In the genomic region with DNA sequence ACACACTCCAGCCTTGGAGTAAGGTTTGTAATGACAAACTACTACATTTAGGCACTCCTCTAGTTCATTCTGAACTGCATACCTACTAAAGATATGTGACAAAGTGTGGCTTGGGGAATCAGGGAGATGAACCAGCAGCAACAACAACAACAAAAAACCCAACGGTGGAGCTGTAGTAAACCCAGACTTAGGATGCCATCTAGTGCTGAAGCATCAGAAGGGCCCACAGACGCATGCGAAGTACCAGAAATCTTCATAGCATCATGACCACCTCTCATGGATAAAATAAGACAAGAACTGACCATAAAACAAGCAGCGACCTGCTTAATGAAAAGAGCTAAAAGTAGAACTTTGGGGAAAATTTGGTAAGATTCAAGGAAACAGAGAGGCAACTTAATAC, we compare ENCODE assay signal across 30 mouse cellular contexts. TPM values are rescaled to one million over a fixed set of nuclear protein-coding genes. Genes with fewer than 3 reads are reported as not detected.
DNase-seq lines count a peak whose midpoint lies in the region; ATAC-seq and TF ChIP-seq lines count a peak whose summit lies in the region.
"Had no signal": no experiment of that assay in that cellular context is flagged by ENCODE, and none has a peak within 500 bp of the region (broad histone marks: within the 10 kb centered on the region; RNA-seq: fewer than 3 reads in every experiment).

No protein-coding gene starts in this region.

- H3K36me3 ChIP-seq in intestine, postnatal 0 days (ENCODE audit: control insufficient read depth, insufficient read depth), result peaks cover 12% of the 10 kb centered on the region
- no peaks in the 10 kb centered on the region for H3K36me3 ChIP-seq in intestine, embryonic 16.5 days (ENCODE audit: control insufficient read depth, insufficient read depth, low read length)
- H3K36me3 ChIP-seq in midbrain, postnatal 0 days (ENCODE audit: insufficient read depth, low read length), result peaks cover 11% of the 10 kb centered on the region
- H3K36me3 ChIP-seq in midbrain, embryonic 15.5 days (replicated peaks), result no peaks in the 10 kb centered on the region
- H3K36me3 ChIP-seq in stomach, postnatal 0 days (ENCODE audit: control insufficient read depth, insufficient read depth, low read length), result no peaks in the 10 kb centered on the region
- H3K36me3 ChIP-seq: stomach, embryonic 15.5 days had no signal

- WGBS in intestine, postnatal 0 days, result 85% methylated on average over 4 of the region's 4 CpGs
- WGBS in intestine, embryonic 16.5 days, result 81% methylated on average over 4 of the region's 4 CpGs
- WGBS in midbrain, postnatal 0 days, result 75% methylated on average over 4 of the region's 4 CpGs
- 80% methylated on average over 4 of the region's 4 CpGs for WGBS in midbrain, embryonic 15.5 days
- WGBS in stomach, postnatal 0 days, result 79% methylated on average over 4 of the region's 4 CpGs

- no peak overlapping the region for H3K4me2 ChIP-seq in intestine, postnatal 0 days (replicated peaks; ENCODE audit: low read depth)
- H3K4me2 ChIP-seq in intestine, embryonic 16.5 days (ENCODE audit: low read depth, low read length), result no peak overlapping the region
- H3K4me2 ChIP-seq in midbrain, postnatal 0 days (ENCODE audit: low read depth, low read length, poor library complexity, severe bottlenecking), result no peak overlapping the region
- no peak overlapping the region for H3K4me2 ChIP-seq in midbrain, embryonic 15.5 days
- H3K4me2 ChIP-seq in stomach, postnatal 0 days (replicated peaks; ENCODE audit: low read depth), result no peak overlapping the region
- H3K4me2 ChIP-seq: heart, embryonic 15.5 days; hindbrain, embryonic 15.5 days; limb, embryonic 12.5 days; liver, embryonic 12.5 days; neural tube, embryonic 13.5 days; stomach, embryonic 15.5 days had no signal

- no peaks in the 10 kb centered on the region for H3K9me3 ChIP-seq in intestine, postnatal 0 days (ENCODE audit: control insufficient read depth)
- H3K9me3 ChIP-seq in intestine, embryonic 16.5 days (ENCODE audit: control insufficient read depth, low read length), result no peaks in the 10 kb centered on the region
- H3K9me3 ChIP-seq in midbrain, postnatal 0 days (ENCODE audit: low read length), result no peaks in the 10 kb centered on the region
- no peaks in the 10 kb centered on the region for H3K9me3 ChIP-seq in midbrain, embryonic 15.5 days
- no peaks in the 10 kb centered on the region for H3K9me3 ChIP-seq in stomach, postnatal 0 days (ENCODE audit: control insufficient read depth, low read length)
- H3K9me3 ChIP-seq: heart, embryonic 15.5 days; hindbrain, embryonic 15.5 days; limb, embryonic 12.5 days; liver, embryonic 12.5 days; midbrain, embryonic 10.5 days; neural tube, embryonic 13.5 days; stomach, embryonic 15.5 days had no signal

- H3K4me3 ChIP-seq in intestine, postnatal 0 days (ENCODE audit: low read depth, low read length), result no peak overlapping the region
- H3K4me3 ChIP-seq in intestine, embryonic 16.5 days (ENCODE audit: low read length), result no peak overlapping the region
- H3K4me3 ChIP-seq in midbrain, postnatal 0 days (ENCODE audit: low read depth, low read length), result no peak overlapping the region
- no peak overlapping the region for H3K4me3 ChIP-seq in midbrain, embryonic 15.5 days
- H3K4me3 ChIP-seq in stomach, postnatal 0 days (ENCODE audit: low read depth, low read length), result no peak overlapping the region
- H3K4me3 ChIP-seq: heart, adult 2 months; heart, embryonic 15.5 days; hindbrain, embryonic 15.5 days; limb, embryonic 12.5 days; liver, embryonic 12.5 days; midbrain, embryonic 10.5 days; neural tube, embryonic 13.5 days; stomach, embryonic 15.5 days had no signal

- TF ChIP-seq CTCF in intestine, postnatal 0 days (IDR thresholded peaks at IDR 0.05; ENCODE audit: low read depth), result peak; percentile 34
- TF ChIP-seq CTCF in midbrain, postnatal 0 days (IDR thresholded peaks at IDR 0.05), result peak; percentile 55
- TF ChIP-seq CTCF in stomach, postnatal 0 days (IDR thresholded peaks at IDR 0.05; ENCODE audit: low read depth), result peak; percentile 49

- no peak overlapping the region for H3K27ac ChIP-seq in intestine, postnatal 0 days (ENCODE audit: low read depth, low read length)
- no peak overlapping the region for H3K27ac ChIP-seq in intestine, embryonic 16.5 days (ENCODE audit: low read length)
- H3K27ac ChIP-seq in midbrain, postnatal 0 days (ENCODE audit: low read depth, low read length), result no peak overlapping the region
- no peak overlapping the region for H3K27ac ChIP-seq in midbrain, embryonic 15.5 days
- no peak overlapping the region for H3K27ac ChIP-seq in stomach, postnatal 0 days (replicated peaks)
- H3K27ac ChIP-seq: heart, adult 2 months; heart, embryonic 15.5 days; hindbrain, embryonic 15.5 days; limb, embryonic 12.5 days; liver, embryonic 12.5 days; midbrain, embryonic 10.5 days; neural tube, embryonic 13.5 days; stomach, embryonic 15.5 days had no signal

- H3K4me1 ChIP-seq in intestine, postnatal 0 days (replicated peaks; ENCODE audit: control insufficient read depth, insufficient read depth, low read length), result no peaks in the 10 kb centered on the region
- H3K4me1 ChIP-seq in intestine, embryonic 16.5 days (ENCODE audit: control insufficient read depth, insufficient read depth, low read length), result no peaks in the 10 kb centered on the region
- no peaks in the 10 kb centered on the region for H3K4me1 ChIP-seq in midbrain, postnatal 0 days (ENCODE audit: insufficient read depth, low read length)
- no peaks in the 10 kb centered on the region for H3K4me1 ChIP-seq in midbrain, embryonic 15.5 days
- no peaks in the 10 kb centered on the region for H3K4me1 ChIP-seq in stomach, postnatal 0 days (replicated peaks; ENCODE audit: control insufficient read depth, insufficient read depth)
- H3K4me1 ChIP-seq: heart, embryonic 15.5 days; hindbrain, embryonic 15.5 days; liver, embryonic 12.5 days; midbrain, embryonic 10.5 days; neural tube, embryonic 13.5 days; stomach, embryonic 15.5 days had no signal

- ATAC-seq in cerebellum, adult (ENCODE audit: insufficient number of reproducible peaks, low FRiP score, low TSS enrichment), result no peak
- no peak for ATAC-seq in intestine, postnatal 0 days
- no peak for ATAC-seq in intestine, embryonic 16.5 days
- ATAC-seq in midbrain, postnatal 0 days (ENCODE audit: low FRiP score), result no peak
- ATAC-seq in midbrain, embryonic 15.5 days (replicated peaks), result no peak
- no peak for ATAC-seq in stomach, postnatal 0 days (ENCODE audit: low FRiP score, low TSS enrichment)
- ATAC-seq: liver, embryonic 12.5 days had no signal

- TF ChIP-seq EP300 in stomach, postnatal 0 days (optimal IDR thresholded peaks at IDR 0.05), result no peak

- H3K9ac ChIP-seq in intestine, postnatal 0 days (ENCODE audit: low read depth, low read length), result no peak overlapping the region
- no peak overlapping the region for H3K9ac ChIP-seq in intestine, embryonic 16.5 days (ENCODE audit: low read depth, low read length)
- no peak overlapping the region for H3K9ac ChIP-seq in midbrain, postnatal 0 days (replicated peaks; ENCODE audit: low read length, poor library complexity, severe bottlenecking)
- no peak overlapping the region for H3K9ac ChIP-seq in midbrain, embryonic 15.5 days
- H3K9ac ChIP-seq in stomach, postnatal 0 days (ENCODE audit: low read length), result no peak overlapping the region
- H3K9ac ChIP-seq: heart, embryonic 15.5 days; hindbrain, embryonic 15.5 days; limb, embryonic 12.5 days; liver, embryonic 12.5 days; neural tube, embryonic 13.5 days; stomach, embryonic 15.5 days had no signal

- peak; percentile 18 to 29 for DNase-seq in cerebellum, postnatal 10 days
- peak; percentile 32 for DNase-seq in midbrain, postnatal 0 days (ENCODE audit: low spot score)
- DNase-seq in stomach, postnatal 0 days (ENCODE audit: low spot score), result no peak
- DNase-seq in adrenal gland, adult (ENCODE audit: inconsistent age in 2 of 2, low spot score in 1 of 2), result no peak
- DNase-seq: adrenal gland, postnatal 14 days; B cell, adult 2 months; cerebellum, adult 18-20 months; gastrocnemius, postnatal 25 days; heart, adult 2 months; heart, postnatal 4 days; kidney, adult 2 months; kidney, postnatal 14 days; lung, adult 2 months; lung, postnatal 4 days; spleen, adult 18-20 months; thymus, adult 2 months had no signal

- no peaks in the 10 kb centered on the region for H3K27me3 ChIP-seq in intestine, postnatal 0 days (replicated peaks; ENCODE audit: control insufficient read depth, insufficient read depth, low read length)
- no peaks in the 10 kb centered on the region for H3K27me3 ChIP-seq in intestine, embryonic 16.5 days (replicated peaks; ENCODE audit: control insufficient read depth, insufficient read depth, low read length)
- no peaks in the 10 kb centered on the region for H3K27me3 ChIP-seq in midbrain, postnatal 0 days (ENCODE audit: insufficient read depth, low read length)
- H3K27me3 ChIP-seq in midbrain, embryonic 15.5 days (replicated peaks), result no peaks in the 10 kb centered on the region
- H3K27me3 ChIP-seq in stomach, postnatal 0 days (ENCODE audit: control insufficient read depth, insufficient read depth, low read length), result no peaks in the 10 kb centered on the region
- H3K27me3 ChIP-seq: heart, embryonic 15.5 days; hindbrain, embryonic 15.5 days; limb, embryonic 12.5 days; liver, embryonic 12.5 days; neural tube, embryonic 13.5 days; stomach, embryonic 15.5 days had no signal

RNA-seq across cellular contexts. Expression of gene Nsun3, which starts 13.2 kb away (rescaled TPM):
- 6.0 and 6.3 TPM in 2 replicates for polyA plus RNA-seq in intestine, postnatal 0 days (2015; fragmentation: Nextera tagmentation; extraction: Ambion mirVana)
- polyA plus RNA-seq in intestine, embryonic 16.5 days (2015; fragmentation: Nextera tagmentation; extraction: Ambion mirVana), result 8.8 and 11.0 TPM in 2 replicates
- total RNA-seq in midbrain, postnatal 0 days (2014; rRNA removed), result 10.0 and 20.2 TPM in 2 replicates
- 10.1 and 10.5 TPM in 2 replicates for polyA plus RNA-seq in midbrain, postnatal 0 days (2015; fragmentation: Nextera tagmentation; extraction: Ambion mirVana)
- polyA plus RNA-seq in midbrain, embryonic 15.5 days (2015; fragmentation: Nextera tagmentation; extraction: Ambion mirVana), result 11.6 and 11.7 TPM in 2 replicates
- polyA plus RNA-seq in stomach, postnatal 0 days (2015; fragmentation: Nextera tagmentation; extraction: Ambion mirVana), result 4.8 and 5.7 TPM in 2 replicates

RNA-seq across cellular contexts. Expression of gene Stx19, which starts 41.0 kb away (rescaled TPM):
- 0.18 and 0.35 TPM in 2 replicates for polyA plus RNA-seq in intestine, postnatal 0 days (2015; fragmentation: Nextera tagmentation; extraction: Ambion mirVana)
- 0.38 and 0.45 TPM in 2 replicates for polyA plus RNA-seq in intestine, embryonic 16.5 days (2015; fragmentation: Nextera tagmentation; extraction: Ambion mirVana)
- not detected in 2 replicates for total RNA-seq in midbrain, postnatal 0 days (2014; rRNA removed)
- 0.13 and 0.14 TPM in 2 replicates for polyA plus RNA-seq in midbrain, postnatal 0 days (2015; fragmentation: Nextera tagmentation; extraction: Ambion mirVana)
- 0.49 and 0.50 TPM in 2 replicates for polyA plus RNA-seq in midbrain, embryonic 15.5 days (2015; fragmentation: Nextera tagmentation; extraction: Ambion mirVana)
- polyA plus RNA-seq in stomach, postnatal 0 days (2015; fragmentation: Nextera tagmentation; extraction: Ambion mirVana), result 12.9 and 14.1 TPM in 2 replicates
- total RNA-seq: adrenal gland, postnatal 14 days; gastrocnemius, postnatal 25 days; heart, adult 2 months; heart, postnatal 4 days; layer of hippocampus, adult 8-10 months; left cerebral cortex, adult 18-20 months had no signal
- polyA plus RNA-seq: frontal cortex, adult 2 months; kidney, adult 2 months; thymus, adult 2 months had no signal

Comparison
In these comparisons a context has a peak if more than half of its experiments do, and no peak if none do; other contexts are left out.
1. DNase-seq: peak in cerebellum, postnatal 10 days (2 of 2) and midbrain, postnatal 0 days (single experiment); none in stomach, postnatal 0 days (single experiment) and adrenal gland, adult (0 of 2).
2. Peak in every context shown above with its lines, with median percentiles within 50 percentile points of each other: CTCF ChIP-seq.